Mouse (Mus musculus): ENCODE data around the gene Bcs1l. TPM values are rescaled to one million over a fixed set of nuclear protein-coding genes. Genes with fewer than 3 reads are reported as not detected.

Gene Bcs1l
- polyA plus RNA-seq, 1 experiment from 2014 or later: 26.4 TPM

DNA sequence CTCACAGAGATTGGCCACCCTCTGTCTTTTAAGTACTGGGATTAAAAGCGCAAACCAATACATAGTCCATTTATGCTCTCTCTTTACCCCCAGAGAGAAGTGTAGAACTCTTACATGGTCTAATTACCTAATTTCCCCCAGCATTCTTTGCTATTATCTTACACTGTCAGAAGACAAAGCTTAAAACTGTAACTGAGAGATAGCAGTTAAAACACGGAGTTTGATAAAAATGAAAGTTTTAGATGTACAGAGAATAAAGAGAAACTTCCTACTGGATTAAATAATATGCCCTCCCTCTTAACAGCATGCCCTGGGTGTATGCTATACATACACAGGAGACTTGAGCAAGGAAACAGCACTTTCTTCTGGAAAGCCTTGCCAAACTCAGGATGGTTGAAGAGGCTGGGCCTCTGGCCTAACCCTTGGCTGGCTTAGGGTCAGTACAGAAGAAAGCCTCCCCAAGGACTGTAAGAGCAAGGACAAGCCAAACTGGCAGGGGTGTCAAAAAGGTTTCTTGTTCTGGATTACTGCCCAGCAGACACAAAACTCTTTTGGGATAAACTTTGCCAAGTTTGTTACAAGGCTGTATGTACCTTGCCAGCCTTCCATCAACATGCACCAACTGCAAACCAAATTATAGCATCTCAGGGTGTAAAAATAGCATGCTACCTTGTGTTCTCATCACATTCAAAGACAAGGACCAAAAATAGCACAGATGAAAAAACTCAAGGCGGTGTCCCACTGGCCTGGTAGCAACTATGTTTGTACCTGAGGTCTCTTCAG lies 3.3 kb upstream of the Bcs1l start:
- no peaks in the 10 kb centered on the region for H3K27me3 ChIP-seq (ENCODE audit: control insufficient read depth, insufficient read depth, low read length)
- WGBS: 96% methylated on average over 3 of the region's 3 CpGs
- no peak overlapping the region for H3K9ac ChIP-seq (replicated peaks; ENCODE audit: low read depth, low read length)
- no peaks in the 10 kb centered on the region; the same call in 1 of the 2 replicates for H3K36me3 ChIP-seq (ENCODE audit: control insufficient read depth, insufficient read depth, low read length)
- ATAC-seq (ENCODE audit: low read depth): no peak
- H3K4me2 ChIP-seq (ENCODE audit: low read depth, low read length): no peak overlapping the region
- H3K4me1 ChIP-seq (ENCODE audit: control insufficient read depth, insufficient read depth, low read length): peaks cover 15% of the 10 kb centered on the region
- H3K4me3 ChIP-seq (ENCODE audit: low read depth, low read length): no peak overlapping the region
- H3K27ac ChIP-seq (ENCODE audit: low read depth, low read length): no peak overlapping the region
- H3K9me3 ChIP-seq (ENCODE audit: control insufficient read depth, low read length): no peaks in the 10 kb centered on the region

DNA sequence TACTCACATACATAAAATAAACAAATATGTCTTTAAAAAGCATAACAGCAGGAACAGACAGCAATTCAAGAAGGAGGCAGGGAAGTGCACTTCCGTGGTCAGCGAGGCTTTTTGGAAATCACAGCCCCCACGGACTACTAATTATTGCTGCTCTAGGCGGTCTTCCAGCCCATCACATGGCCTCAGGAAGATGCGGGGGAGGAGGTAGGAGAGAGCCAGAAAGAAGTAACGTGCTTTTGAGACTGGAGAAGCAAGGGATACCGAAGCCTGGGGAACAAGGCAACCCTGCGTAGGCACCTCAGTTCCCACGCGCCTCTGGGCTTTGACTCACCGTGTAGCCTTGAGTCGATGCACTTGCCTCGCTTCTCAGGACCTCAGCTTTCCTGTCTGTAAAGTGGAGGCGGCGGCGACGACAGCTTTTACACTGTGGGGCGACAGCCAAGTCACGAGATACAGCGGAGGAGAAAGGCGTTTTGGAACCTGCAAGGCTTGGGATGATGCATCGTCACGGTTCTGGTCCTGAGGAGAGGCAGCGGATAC lies 786 bp upstream of the Bcs1l start:
- H3K9me3 ChIP-seq (ENCODE audit: control insufficient read depth, low read length): no peaks in the 10 kb centered on the region
- peak overlapping the region; percentile 93 for H3K4me2 ChIP-seq (ENCODE audit: low read depth, low read length)
- no peak for ATAC-seq (ENCODE audit: low read depth)
- peak overlapping the region; percentile 79 for H3K27ac ChIP-seq (ENCODE audit: low read depth, low read length)
- H3K4me3 ChIP-seq (ENCODE audit: low read depth, low read length): peak overlapping the region; percentile 72
- H3K36me3 ChIP-seq (ENCODE audit: control insufficient read depth, insufficient read depth, low read length): peaks cover 15% of the 10 kb centered on the region
- H3K4me1 ChIP-seq (ENCODE audit: control insufficient read depth, insufficient read depth, low read length): peaks cover 15% of the 10 kb centered on the region
- under 1% methylated on average over 24 of the region's 24 CpGs for WGBS
- no peaks in the 10 kb centered on the region for H3K27me3 ChIP-seq (ENCODE audit: control insufficient read depth, insufficient read depth, low read length)
- peak overlapping the region; percentile 51 for H3K9ac ChIP-seq (replicated peaks; ENCODE audit: low read depth, low read length)

DNA sequence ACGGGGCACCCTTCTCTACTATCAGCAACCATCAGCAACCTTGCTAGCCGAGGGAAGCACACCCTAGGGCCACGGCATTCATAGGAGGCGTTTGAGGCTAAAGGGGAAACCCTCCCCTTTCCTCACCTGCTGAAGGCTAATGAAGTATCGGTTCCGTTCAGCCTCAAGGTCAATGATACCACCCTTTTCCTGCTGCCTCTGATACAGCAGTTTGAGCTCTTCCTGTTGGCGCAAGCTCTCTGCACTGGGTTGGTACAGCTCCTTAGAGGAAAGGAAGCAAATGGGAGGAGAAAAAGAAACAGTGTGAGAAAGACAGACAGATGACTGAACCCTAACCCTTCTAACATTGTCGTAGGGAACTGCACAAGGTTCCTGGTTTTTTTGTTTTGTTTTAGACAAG lies 6.3 kb downstream of the Bcs1l start:
- 96% methylated on average over 8 of the region's 8 CpGs for WGBS
- H3K9me3 ChIP-seq (ENCODE audit: control insufficient read depth, low read length): no peaks in the 10 kb centered on the region
- H3K4me3 ChIP-seq (ENCODE audit: low read depth, low read length): no peak overlapping the region
- ATAC-seq (ENCODE audit: low read depth): no peak
- H3K27ac ChIP-seq (ENCODE audit: low read depth, low read length): no peak overlapping the region
- H3K9ac ChIP-seq (replicated peaks; ENCODE audit: low read depth, low read length): no peak overlapping the region
- no peaks in the 10 kb centered on the region for H3K27me3 ChIP-seq (ENCODE audit: control insufficient read depth, insufficient read depth, low read length)
- no peaks in the 10 kb centered on the region for H3K4me1 ChIP-seq (ENCODE audit: control insufficient read depth, insufficient read depth, low read length)
- H3K4me2 ChIP-seq (ENCODE audit: low read depth, low read length): no peak overlapping the region
- peaks cover 47% of the 10 kb centered on the region for H3K36me3 ChIP-seq (ENCODE audit: control insufficient read depth, insufficient read depth, low read length)

DNA sequence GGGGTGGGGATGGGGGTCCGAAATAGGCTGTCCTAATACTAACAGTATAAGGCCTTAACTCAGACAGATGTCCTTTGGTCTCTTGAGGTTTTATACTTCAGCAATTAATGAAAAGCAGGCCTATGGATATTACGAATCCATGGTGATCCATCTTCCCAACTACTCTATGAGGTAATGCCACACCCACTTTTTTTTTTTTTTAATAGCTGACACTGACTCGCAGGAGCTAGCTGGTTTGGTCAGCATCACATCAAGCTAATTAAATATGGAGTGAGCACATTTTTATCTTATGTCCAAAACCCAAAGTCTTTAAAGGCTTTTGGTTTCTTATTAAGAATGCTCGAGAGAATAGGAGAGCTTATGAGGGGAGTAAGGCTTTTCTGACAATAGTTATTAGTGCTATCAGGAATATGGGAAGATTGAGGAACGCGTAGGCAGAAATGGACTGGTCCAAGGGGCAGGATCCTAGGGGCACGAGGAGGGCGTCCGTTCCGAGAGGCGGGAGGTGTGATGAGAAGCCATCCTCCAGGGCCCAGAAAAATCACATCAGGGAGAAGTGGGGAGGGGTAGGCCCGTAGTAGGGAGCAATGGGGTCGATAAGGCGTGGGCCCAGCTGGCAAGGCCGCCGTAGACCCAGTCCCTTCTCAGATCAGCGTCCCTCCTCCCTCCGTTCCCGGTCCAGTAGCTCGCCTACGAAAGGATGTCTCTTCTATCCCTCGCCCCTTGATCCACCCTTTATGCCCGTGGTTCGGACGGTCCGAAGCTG lies 12.6 kb downstream of the Bcs1l start:
- H3K4me3 ChIP-seq (ENCODE audit: low read depth, low read length): peak overlapping the region; percentile 78
- no peaks in the 10 kb centered on the region for H3K9me3 ChIP-seq (ENCODE audit: control insufficient read depth, low read length)
- peaks cover 15% of the 10 kb centered on the region for H3K4me1 ChIP-seq (ENCODE audit: control insufficient read depth, insufficient read depth, low read length)
- H3K36me3 ChIP-seq (ENCODE audit: control insufficient read depth, insufficient read depth, low read length): peaks cover 18% of the 10 kb centered on the region
- no peaks in the 10 kb centered on the region for H3K27me3 ChIP-seq (ENCODE audit: control insufficient read depth, insufficient read depth, low read length)
- H3K4me2 ChIP-seq (ENCODE audit: low read depth, low read length): peak overlapping the region; percentile 84
- peak overlapping the region; percentile 53 for H3K27ac ChIP-seq (ENCODE audit: low read depth, low read length)
- 9% methylated on average over 26 of the region's 26 CpGs for WGBS
- peak; percentile 78 for ATAC-seq (ENCODE audit: low read depth)
- peak overlapping the region; percentile 79 for H3K9ac ChIP-seq (replicated peaks; ENCODE audit: low read depth, low read length)

DNA sequence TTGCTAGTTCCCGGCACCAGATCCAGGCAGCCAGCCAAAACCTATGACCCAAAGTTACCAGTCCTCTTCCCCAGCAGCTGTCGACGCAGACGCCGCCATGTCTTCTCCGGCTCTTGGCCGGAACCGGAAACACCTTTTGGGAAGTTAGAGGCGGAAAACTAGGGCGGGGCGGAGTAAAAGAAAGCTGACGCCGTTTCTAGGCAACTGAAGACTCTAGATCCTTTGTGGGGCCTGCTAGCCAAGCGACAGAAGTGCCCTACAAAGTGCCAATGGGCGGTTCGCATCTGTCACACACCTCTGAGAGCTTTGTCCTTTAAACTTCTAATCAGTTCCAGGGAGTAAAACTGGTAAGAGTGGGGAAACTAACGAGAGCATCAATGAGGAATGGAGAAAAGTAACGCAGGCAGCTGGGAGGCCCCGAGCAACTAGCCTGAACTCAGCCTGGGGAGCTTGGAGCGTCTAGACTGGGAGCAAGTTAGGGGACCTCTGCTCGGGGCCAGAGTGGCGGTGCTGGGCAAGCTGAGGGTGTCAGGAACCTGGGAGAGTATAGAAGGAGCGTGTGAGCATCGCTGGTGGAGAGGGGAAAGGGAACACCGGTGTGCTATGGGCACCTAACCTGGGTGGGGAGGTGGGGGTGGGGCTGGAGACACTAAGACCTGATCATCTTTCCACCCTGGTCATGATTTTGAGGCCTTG lies 13.3 kb downstream of the Bcs1l start, which contains the start of the genes Rnf25 and Stk36:
Rnf25 (minus strand) TSS at position 131 of the 696 bp plus-strand sequence.
Stk36 (plus strand) TSS at position 179 of the 696 bp plus-strand sequence.
- 8% methylated on average over 25 of the region's 25 CpGs for WGBS
- Histone ChIP-seq H3K36me3 (ENCODE audit: control insufficient read depth, insufficient read depth, low read length) (peaks cover 16% of the 10 kb centered on the region), H3K27ac (ENCODE audit: low read depth, low read length) (peak within 1 kb of the TSS; percentile 53), H3K4me3 (ENCODE audit: low read depth, low read length) (peak within 1 kb of the TSS; percentile 78), H3K27me3 (ENCODE audit: control insufficient read depth, insufficient read depth, low read length) (no peaks in the 10 kb centered on the region), H3K9ac (replicated peaks; ENCODE audit: low read depth, low read length) (peak within 1 kb of the TSS; percentile 79), H3K4me1 (ENCODE audit: control insufficient read depth, insufficient read depth, low read length) (peaks cover 15% of the 10 kb centered on the region), H3K4me2 (ENCODE audit: low read depth, low read length) (peak within 1 kb of the TSS; percentile 84), H3K9me3 (ENCODE audit: control insufficient read depth, low read length) (no peaks in the 10 kb centered on the region)
- ATAC-seq (ENCODE audit: low read depth): peak; percentile 92

DNA sequence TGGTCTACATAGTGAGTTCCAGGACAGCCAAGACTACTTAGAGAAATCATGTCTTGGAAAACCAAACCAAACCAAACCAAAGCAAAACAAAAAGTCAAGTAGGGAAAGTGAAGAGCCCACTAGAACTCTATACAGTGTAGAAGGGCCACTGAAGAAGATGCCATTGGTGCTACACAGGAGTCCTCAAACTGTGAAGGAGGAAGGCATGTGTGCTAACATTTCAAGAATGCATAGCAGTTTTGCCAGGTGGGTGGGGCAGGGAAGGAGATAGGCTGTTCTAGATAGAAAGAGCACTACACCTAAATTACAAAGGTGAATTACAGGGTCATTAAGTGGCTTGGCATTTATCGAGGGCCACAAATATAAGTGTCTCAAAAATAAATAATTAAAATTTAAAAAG lies 36.1 kb downstream of the Bcs1l start:
- Histone ChIP-seq H3K27me3 (ENCODE audit: control insufficient read depth, insufficient read depth, low read length) (no peaks in the 10 kb centered on the region), H3K4me3 (ENCODE audit: low read depth, low read length) (no peak overlapping the region), H3K9me3 (ENCODE audit: control insufficient read depth, low read length) (no peaks in the 10 kb centered on the region), H3K4me1 (ENCODE audit: control insufficient read depth, insufficient read depth, low read length) (no peaks in the 10 kb centered on the region), H3K4me2 (ENCODE audit: low read depth, low read length) (no peak overlapping the region), H3K36me3 (ENCODE audit: control insufficient read depth, insufficient read depth, low read length) (peaks cover 24% of the 10 kb centered on the region), H3K27ac (ENCODE audit: low read depth, low read length) (no peak overlapping the region), H3K9ac (replicated peaks; ENCODE audit: low read depth, low read length) (no peak overlapping the region)
- whole genome bisulfite sequencing: 91% methylated on average over 1 of the region's 1 CpGs
- no peak for ATAC-seq (ENCODE audit: low read depth)

DNA sequence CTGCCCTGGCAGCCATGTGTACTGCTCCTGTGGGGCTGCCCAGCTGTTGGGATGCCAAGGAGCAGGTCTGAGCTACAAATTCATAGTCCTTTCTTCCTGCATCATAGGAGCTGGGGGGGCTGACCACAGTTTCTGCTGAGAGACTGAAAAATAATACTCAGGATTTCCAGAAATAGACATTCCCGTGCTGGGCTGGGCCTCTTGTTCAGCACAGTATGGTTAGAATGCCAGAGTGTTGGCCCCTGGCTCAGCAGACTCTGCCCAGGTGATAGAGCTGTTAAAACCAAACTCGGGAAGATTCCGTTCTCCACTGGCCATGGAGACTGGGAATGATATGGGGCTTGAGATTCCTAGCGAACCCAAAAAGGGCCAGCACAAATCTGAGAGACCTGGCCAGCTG lies 38.0 kb downstream of the Bcs1l start:
- Histone ChIP-seq H3K27ac (ENCODE audit: low read depth, low read length) (no peak overlapping the region), H3K27me3 (ENCODE audit: control insufficient read depth, insufficient read depth, low read length) (no peaks in the 10 kb centered on the region), H3K4me3 (ENCODE audit: low read depth, low read length) (no peak overlapping the region), H3K9me3 (ENCODE audit: control insufficient read depth, low read length) (no peaks in the 10 kb centered on the region), H3K36me3 (ENCODE audit: control insufficient read depth, insufficient read depth, low read length) (peaks cover 24% of the 10 kb centered on the region), H3K4me2 (ENCODE audit: low read depth, low read length) (no peak overlapping the region), H3K4me1 (ENCODE audit: control insufficient read depth, insufficient read depth, low read length) (no peaks in the 10 kb centered on the region), H3K9ac (replicated peaks; ENCODE audit: low read depth, low read length) (no peak overlapping the region)
- no peak for ATAC-seq (ENCODE audit: low read depth)
- 94% methylated on average over 4 of the region's 4 CpGs for WGBS

DNA sequence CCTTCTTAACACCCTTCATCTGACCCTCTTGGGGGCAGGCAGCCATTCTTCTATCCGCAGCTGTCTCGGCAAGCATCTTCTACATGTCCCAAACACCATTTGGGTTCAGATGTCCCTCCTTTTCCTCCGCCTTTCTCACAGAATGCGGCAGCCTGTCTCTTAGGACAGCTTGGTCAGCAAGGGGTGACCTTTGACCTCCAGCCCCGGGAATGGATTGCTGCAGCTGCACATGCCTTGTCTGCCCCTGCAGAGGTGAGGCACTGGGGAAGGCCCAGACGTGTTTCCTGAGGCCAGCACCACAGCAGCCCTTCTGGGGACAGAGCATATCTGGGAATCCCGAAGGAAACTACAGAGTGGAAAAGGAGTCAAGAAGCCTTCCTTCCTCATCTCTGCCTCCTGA lies 39.9 kb downstream of the Bcs1l start:
- peaks cover 24% of the 10 kb centered on the region for H3K36me3 ChIP-seq (ENCODE audit: control insufficient read depth, insufficient read depth, low read length)
- no peak for ATAC-seq (ENCODE audit: low read depth)
- 43% methylated on average over 7 of the region's 7 CpGs for WGBS

More for the DNA sequence above, 39.9 kb downstream of the Bcs1l start:
- no peaks in the 10 kb centered on the region for H3K27me3 ChIP-seq (ENCODE audit: control insufficient read depth, insufficient read depth, low read length)
- no peak overlapping the region for H3K9ac ChIP-seq (replicated peaks; ENCODE audit: low read depth, low read length)
- no peaks in the 10 kb centered on the region for H3K9me3 ChIP-seq (ENCODE audit: control insufficient read depth, low read length)
- H3K27ac ChIP-seq (ENCODE audit: low read depth, low read length): no peak overlapping the region
- no peaks in the 10 kb centered on the region for H3K4me1 ChIP-seq (ENCODE audit: control insufficient read depth, insufficient read depth, low read length)
- H3K4me3 ChIP-seq (ENCODE audit: low read depth, low read length): no peak overlapping the region
- no peak overlapping the region for H3K4me2 ChIP-seq (ENCODE audit: low read depth, low read length)

All from neural tube, embryonic 14.5 days (tissue).